Mouse (Mus musculus) spleen, adult 10 weeks (tissue): ENCODE data around the gene Nxn. TPM values are rescaled to one million over a fixed set of nuclear protein-coding genes. Genes with fewer than 3 reads are reported as not detected.

Experiments used
- polyA plus RNA-seq: library from polyadenylated mRNA; stranded (reverse); fragments of 350-450 nt; fragmentation: Illumina TruSeq; extraction: RNeasy Lipid Tissue Mini Kit (QIAGEN cat#74804); gene quantifications from one replicate; pipeline ENCODE4 v1.2.3, GENCODE M21; 2015; ENCODE audit warnings: low replicate concordance; ENCODE audit not compliant: insufficient read depth

Gene Nxn
- polyA plus RNA-seq = 8.5 TPM

GRCm38 (mm10) chr11:76398798-76399586, at the start of gene Nxn:
Gene Nxn, minus strand, starts transcription at chr11:76399140.

GRCm38 (mm10) chr11:76406702-76407583, 8.0 kb upstream of the Nxn start, which contains the start of gene Timm22:
Gene Timm22, plus strand, starts transcription at chr11:76406952.

GRCm38 (mm10) chr11:76242901-76243810, 155.8 kb downstream of the Nxn start, which contains the start of the genes Mrm3 and Glod4:
Gene Mrm3, plus strand, starts transcription at chr11:76243715.
Gene Glod4, minus strand, starts transcription at chr11:76243725.

GRCm38 (mm10) chr11:76217390-76217800, 181.5 kb downstream of the Nxn start, which contains the start of the genes Dbil5 and Gemin4:
Gene Dbil5, plus strand, starts transcription at chr11:76217608.
Gene Gemin4, minus strand, starts transcription at chr11:76217664.

Other genes starting within 250 kb of the Nxn start
- gene Vps53, start 219.5 kb downstream of the Nxn start, polyA plus RNA-seq = 36.6 TPM
- 6.3 TPM for gene Fam57a, start 219.5 kb downstream of the Nxn start, polyA plus RNA-seq
- gene Dbil5, start 181.5 kb downstream of the Nxn start, polyA plus RNA-seq = 0.52 TPM
- gene Gemin4, start 181.5 kb downstream of the Nxn start, polyA plus RNA-seq = 11.5 TPM
- 5.3 TPM for gene Mrm3, start 155.4 kb downstream of the Nxn start, polyA plus RNA-seq
- 86.6 TPM for gene Glod4, start 155.4 kb downstream of the Nxn start, polyA plus RNA-seq
- 17.6 TPM for gene Timm22, start 7.8 kb upstream of the Nxn start, polyA plus RNA-seq
- gene Abr, start 223.2 kb upstream of the Nxn start, polyA plus RNA-seq = 45.5 TPM